Mouse (Mus musculus) lung, embryonic 16.5 days (tissue): ENCODE results near the gene Phldb2. TPM values are rescaled to one million over a fixed set of nuclear protein-coding genes. Genes with fewer than 3 reads are reported as not detected.
A peak's percentile ranks its signal among the peaks of the same experiment; 100 is the strongest.

Source experiments
- ATAC-seq: fragments of 200-750 bp; cut with Nextera tagmentation; 2 replicates; pipeline ENCODE4 v1.8.0; 2017; ENCODE audit warnings: low read depth, mild to moderate bottlenecking, moderate library complexity
- H3K27ac ChIP-seq: fragments of 300-500 bp; sonication (generic); 2 replicates; pipeline ENCODE4 v1.5.1; 2014; ENCODE audit warnings: mild to moderate bottlenecking, control low read depth, low read length
- H3K27me3 ChIP-seq: fragments of 300-500 bp; sonication (generic); 2 replicates; pipeline ENCODE4 v1.6.1; 2014; ENCODE audit warnings: low read depth, low read length, mixed read lengths; ENCODE audit not compliant: control insufficient read depth, insufficient read depth
- H3K36me3 ChIP-seq: fragments of 300-500 bp; sonication (generic); 2 replicates; pipeline ENCODE4 v1.6.1; 2014; ENCODE audit warnings: low read length; ENCODE audit not compliant: control insufficient read depth, insufficient read depth
- H3K4me1 ChIP-seq: fragments of 300-500 bp; sonication (generic); replicated peaks from 2 replicates; pipeline ENCODE4 v1.6.1; 2014; ENCODE audit warnings: low read length, mixed read lengths; ENCODE audit not compliant: control insufficient read depth, insufficient read depth
- H3K4me2 ChIP-seq: fragments of 300-500 bp; sonication (generic); 2 replicates; pipeline ENCODE4 v1.6.1; 2014; ENCODE audit warnings: low read depth, low read length, control low read depth
- H3K4me3 ChIP-seq: fragments of 300-500 bp; sonication (generic); 2 replicates; pipeline ENCODE4 v1.5.1; 2014; ENCODE audit warnings: mild to moderate bottlenecking, low read length, control low read depth
- H3K9ac ChIP-seq: fragments of 300-500 bp; sonication (generic); 2 replicates; pipeline ENCODE4 v1.6.1; 2014; ENCODE audit warnings: low read length, control low read depth
- H3K9me3 ChIP-seq: fragments of 300-500 bp; sonication (generic); 2 replicates; pipeline ENCODE4 v1.6.1; 2016; ENCODE audit warnings: low read length; ENCODE audit not compliant: control insufficient read depth
- WGBS: fragments of 180-500 bp; shearing (Covaris S2); extraction: QIAGEN DNeasy Blood & Tissue Kit; methylation state at CpG from one replicate; pipeline ENCODE4 v1.1.7; 2014; 5-methylcytosine and 5-hydroxymethylcytosine counted together
- polyA plus RNA-seq: library from polyadenylated mRNA; unstranded; fragments of >200 nt; fragmentation: Nextera tagmentation; extraction: Ambion mirVana; gene quantifications from 2 replicates; pipeline ENCODE4 v1.2.1, GENCODE M21; 2015

Phldb2 gene
- polyA plus RNA-seq, 1 experiment from 2014 or later: 59.4 TPM

DNA sequence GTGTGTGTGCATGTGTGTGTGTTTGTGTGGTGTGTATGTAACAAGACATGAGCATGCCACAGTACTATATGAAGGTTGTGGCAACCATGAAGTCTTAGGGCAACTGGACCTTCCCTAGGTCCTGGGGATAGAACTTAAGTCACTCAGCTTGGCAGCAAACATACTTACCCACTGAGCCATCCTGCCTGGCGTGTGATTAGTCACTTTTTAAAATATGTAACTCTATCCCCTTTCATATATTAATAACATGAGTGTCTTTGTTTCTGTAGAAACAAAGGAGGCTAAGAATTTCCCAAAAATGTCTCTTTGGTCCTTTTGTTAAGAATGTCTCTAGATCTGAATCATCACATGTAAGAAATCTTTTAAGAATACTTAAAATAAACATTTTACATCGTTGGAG, 16.0 kb downstream of the Phldb2 start:
- 36% methylated on average over 2 of the region's 2 CpGs for WGBS
- no peaks in the 10 kb centered on the region for H3K9me3 ChIP-seq
- no peaks in the 10 kb centered on the region for H3K27me3 ChIP-seq
- H3K4me2 ChIP-seq: no peak overlapping the region
- no peak overlapping the region for H3K27ac ChIP-seq
- no peaks in the 10 kb centered on the region for H3K4me1 ChIP-seq
- H3K4me3 ChIP-seq: no peak overlapping the region
- no peaks in the 10 kb centered on the region for H3K36me3 ChIP-seq
- ATAC-seq: no peak
- H3K9ac ChIP-seq: no peak overlapping the region

DNA sequence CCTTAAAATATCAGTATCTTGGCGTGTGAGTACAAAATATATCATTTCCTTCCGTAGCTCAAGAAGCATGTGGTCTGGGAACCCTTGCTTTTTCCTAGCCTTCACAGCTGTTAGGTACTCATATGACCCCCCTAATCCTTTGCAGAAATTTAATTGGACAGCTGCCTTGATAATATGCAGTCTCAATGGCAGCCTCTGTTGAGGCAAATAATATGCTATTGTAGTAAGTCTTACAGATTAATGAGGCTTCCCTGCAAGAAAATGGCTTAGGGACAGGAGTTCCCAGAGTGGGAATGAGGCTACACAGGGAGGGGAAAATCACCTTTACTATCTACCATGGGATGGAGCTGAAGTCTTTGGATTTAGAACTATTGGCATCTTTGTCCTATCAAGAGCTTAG, 16.9 kb downstream of the Phldb2 start:
- no peak overlapping the region for H3K9ac ChIP-seq
- H3K4me2 ChIP-seq: no peak overlapping the region
- H3K4me1 ChIP-seq: no peaks in the 10 kb centered on the region
- no peaks in the 10 kb centered on the region for H3K27me3 ChIP-seq
- H3K27ac ChIP-seq: no peak overlapping the region
- WGBS: 64% methylated on average over 2 of the region's 2 CpGs
- no peak for ATAC-seq
- no peak overlapping the region for H3K4me3 ChIP-seq
- H3K36me3 ChIP-seq: no peaks in the 10 kb centered on the region
- no peaks in the 10 kb centered on the region for H3K9me3 ChIP-seq

DNA sequence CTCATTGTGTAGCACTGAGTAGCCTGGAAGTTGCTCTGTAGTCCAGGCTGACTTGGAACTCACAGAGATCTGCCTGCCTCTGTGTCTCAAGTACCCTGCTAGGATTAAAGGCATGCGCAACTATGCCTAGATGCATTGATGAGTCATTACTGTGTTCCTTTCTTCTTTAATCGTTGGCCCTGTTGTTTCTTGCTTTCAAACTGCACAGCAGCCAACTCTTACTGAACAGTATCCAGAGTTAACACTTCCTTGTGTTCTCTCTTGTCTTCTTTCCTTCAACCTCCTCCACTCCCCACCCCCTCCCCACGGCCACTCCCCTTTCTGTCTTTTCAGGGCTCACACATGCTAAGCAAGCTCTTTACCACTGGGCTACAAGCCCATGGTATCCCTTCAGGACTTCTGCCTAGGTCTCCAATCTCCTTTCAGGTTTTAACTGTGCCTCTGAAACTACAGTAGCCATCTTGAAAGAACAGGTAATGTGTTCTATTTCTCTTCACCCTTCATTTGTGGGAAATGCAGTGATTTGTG, 17.4 kb downstream of the Phldb2 start:
- 68% methylated on average over 3 of the region's 3 CpGs for WGBS
- H3K27me3 ChIP-seq: no peaks in the 10 kb centered on the region
- no peak overlapping the region for H3K4me2 ChIP-seq
- no peak overlapping the region for H3K9ac ChIP-seq
- no peaks in the 10 kb centered on the region for H3K9me3 ChIP-seq
- H3K4me1 ChIP-seq: no peaks in the 10 kb centered on the region
- peak; percentile 38; the same call in 1 of the 2 replicates for ATAC-seq
- H3K4me3 ChIP-seq: no peak overlapping the region
- H3K36me3 ChIP-seq: no peaks in the 10 kb centered on the region
- no peak overlapping the region for H3K27ac ChIP-seq

DNA sequence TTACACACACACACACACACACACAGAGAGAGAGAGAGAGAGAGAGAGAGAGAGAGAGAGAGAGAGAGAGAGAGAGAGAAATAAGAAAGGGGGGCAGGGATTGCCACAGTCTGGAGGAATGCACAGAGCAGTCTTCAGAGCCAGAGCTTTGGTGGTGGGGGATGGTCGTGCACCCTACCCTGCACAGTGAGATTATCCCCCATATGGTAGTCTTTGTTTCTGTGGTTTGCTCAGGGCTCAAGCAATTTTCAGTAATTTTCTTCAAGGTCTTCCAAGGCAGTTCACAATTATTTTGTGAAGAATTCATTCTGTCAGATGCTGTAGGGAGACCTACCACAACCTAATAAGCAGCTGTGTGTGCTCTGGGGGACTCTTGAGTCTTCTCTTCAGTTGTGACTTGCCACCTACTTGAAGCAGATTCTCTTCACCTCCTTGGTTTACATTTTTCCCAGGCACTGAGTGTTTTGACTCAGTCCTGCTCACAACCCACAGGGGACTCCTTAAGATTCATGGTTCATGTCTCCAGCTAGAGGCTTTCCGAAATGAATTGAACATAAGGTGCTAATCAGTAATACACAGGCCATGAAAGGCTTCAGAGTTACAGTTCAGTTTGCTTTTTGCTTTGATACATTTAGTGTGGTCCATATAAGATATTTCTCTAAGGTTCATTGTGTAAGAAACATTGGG, 18.5 kb downstream of the Phldb2 start:
- ATAC-seq: peak; percentile 61; the same call in 1 of the 2 replicates
- H3K36me3 ChIP-seq: no peaks in the 10 kb centered on the region
- H3K4me2 ChIP-seq: no peak overlapping the region
- H3K9me3 ChIP-seq: no peaks in the 10 kb centered on the region
- peaks cover 4% of the 10 kb centered on the region; the same call in 1 of the 2 replicates for H3K4me1 ChIP-seq
- WGBS: 28% methylated on average over 2 of the region's 2 CpGs
- no peak overlapping the region for H3K27ac ChIP-seq
- H3K4me3 ChIP-seq: no peak overlapping the region
- H3K9ac ChIP-seq: no peak overlapping the region
- H3K27me3 ChIP-seq: no peaks in the 10 kb centered on the region

DNA sequence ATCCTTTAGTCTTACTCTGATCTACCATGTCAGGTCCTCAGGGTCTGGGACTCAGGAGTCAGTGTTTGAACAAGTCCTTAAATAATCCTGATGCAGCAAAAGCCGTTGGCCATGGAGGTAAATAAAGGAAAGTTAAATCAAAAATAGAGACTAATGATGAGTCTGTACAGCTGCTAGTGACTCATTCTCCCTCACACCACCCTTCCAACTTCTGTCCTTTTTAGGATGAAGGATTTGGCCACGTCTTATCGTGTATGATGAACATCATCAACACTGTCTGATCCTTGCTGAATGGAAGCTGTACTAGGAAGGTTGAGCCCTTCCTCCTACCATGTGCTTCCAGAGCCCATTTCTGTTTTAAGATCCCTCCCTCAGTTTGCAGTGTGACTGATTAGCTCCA, 23.1 kb downstream of the Phldb2 start:
- 54% methylated on average over 3 of the region's 3 CpGs for WGBS
- no peak for ATAC-seq
- Histone ChIP-seq H3K9me3 (no peaks in the 10 kb centered on the region), H3K9ac (no peak overlapping the region), H3K27me3 (no peaks in the 10 kb centered on the region), H3K36me3 (no peaks in the 10 kb centered on the region), H3K4me3 (no peak overlapping the region), H3K4me2 (no peak overlapping the region), H3K27ac (peak overlapping the region; percentile 24; the same call in 1 of the 2 replicates), H3K4me1 (peaks cover 24% of the 10 kb centered on the region)

DNA sequence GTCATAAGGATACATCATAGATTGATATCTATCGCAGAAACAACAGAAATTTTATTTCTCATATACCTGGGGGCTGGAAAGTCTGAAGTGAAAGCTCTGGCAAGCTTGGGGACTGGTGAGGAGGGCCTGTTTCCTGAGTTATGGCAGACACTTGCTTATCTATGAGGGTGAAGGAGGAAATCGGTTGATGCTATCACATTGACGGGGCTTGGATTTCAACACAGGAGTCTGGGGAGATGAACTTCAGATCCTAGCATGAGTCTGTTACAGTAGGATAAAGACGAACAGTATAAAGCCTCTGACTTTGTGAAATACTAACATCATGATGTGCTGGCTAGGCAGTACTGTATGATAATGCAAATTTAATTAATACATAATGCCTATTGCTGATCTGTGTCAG, 25.3 kb downstream of the Phldb2 start:
- no peaks in the 10 kb centered on the region for H3K36me3 ChIP-seq
- 21% methylated on average over 4 of the region's 4 CpGs for WGBS
- no peak; the same call in 1 of the 2 replicates for ATAC-seq
- H3K9ac ChIP-seq: no peak overlapping the region
- H3K4me2 ChIP-seq: no peak overlapping the region
- H3K4me3 ChIP-seq: no peak overlapping the region
- peak overlapping the region; percentile 56 for H3K27ac ChIP-seq
- no peaks in the 10 kb centered on the region for H3K27me3 ChIP-seq
- H3K9me3 ChIP-seq: no peaks in the 10 kb centered on the region
- peaks cover 39% of the 10 kb centered on the region for H3K4me1 ChIP-seq

DNA sequence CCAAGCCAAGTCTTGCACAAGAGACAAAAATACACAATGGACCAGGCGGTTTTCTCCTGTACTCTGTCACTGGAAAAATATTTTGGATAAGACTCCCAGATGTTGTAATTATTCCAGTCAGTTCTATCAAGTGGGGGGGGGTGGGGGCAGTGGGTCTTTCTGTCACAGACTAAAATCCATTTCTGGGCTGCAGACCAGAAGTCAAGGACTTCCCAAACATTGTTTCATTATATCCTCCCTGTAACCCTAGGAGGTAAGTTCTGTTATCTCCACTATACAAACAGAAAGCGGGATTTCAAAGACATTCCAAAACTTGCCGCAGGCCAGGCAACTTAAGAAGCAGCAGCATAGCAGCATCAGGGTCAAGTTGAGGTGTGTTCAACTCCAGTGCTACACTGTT, 25.8 kb downstream of the Phldb2 start:
- peak; percentile 84 for ATAC-seq
- peak overlapping the region; percentile 56 for H3K27ac ChIP-seq
- peaks cover 42% of the 10 kb centered on the region for H3K4me1 ChIP-seq
- no peaks in the 10 kb centered on the region for H3K36me3 ChIP-seq
- no peaks in the 10 kb centered on the region for H3K9me3 ChIP-seq
- no peak overlapping the region for H3K9ac ChIP-seq
- no peak overlapping the region for H3K4me2 ChIP-seq
- H3K4me3 ChIP-seq: no peak overlapping the region
- no peaks in the 10 kb centered on the region for H3K27me3 ChIP-seq
- 5% methylated on average over 3 of the region's 3 CpGs for WGBS

DNA sequence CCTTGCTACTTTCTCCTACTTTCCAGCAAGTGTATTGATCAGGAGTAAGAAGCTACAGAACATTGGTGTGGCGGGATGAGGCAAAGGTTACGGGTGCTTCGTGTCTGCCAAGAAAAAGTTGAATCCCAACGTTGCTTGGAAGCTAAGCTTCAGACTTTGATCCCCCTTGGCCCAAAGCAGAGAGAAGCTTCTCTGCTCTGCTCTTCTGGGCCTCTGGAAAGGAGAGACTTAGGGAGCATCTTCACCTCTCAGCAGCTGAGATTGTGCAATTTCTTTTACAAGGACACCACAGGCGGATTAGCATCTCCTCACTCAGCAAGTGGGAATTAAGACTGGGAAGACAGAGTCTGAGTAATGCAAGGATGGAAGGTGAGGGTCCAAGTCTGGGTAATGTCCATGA, 26.5 kb downstream of the Phldb2 start:
- no peaks in the 10 kb centered on the region for H3K36me3 ChIP-seq
- WGBS: 73% methylated on average over 5 of the region's 5 CpGs

DNA sequence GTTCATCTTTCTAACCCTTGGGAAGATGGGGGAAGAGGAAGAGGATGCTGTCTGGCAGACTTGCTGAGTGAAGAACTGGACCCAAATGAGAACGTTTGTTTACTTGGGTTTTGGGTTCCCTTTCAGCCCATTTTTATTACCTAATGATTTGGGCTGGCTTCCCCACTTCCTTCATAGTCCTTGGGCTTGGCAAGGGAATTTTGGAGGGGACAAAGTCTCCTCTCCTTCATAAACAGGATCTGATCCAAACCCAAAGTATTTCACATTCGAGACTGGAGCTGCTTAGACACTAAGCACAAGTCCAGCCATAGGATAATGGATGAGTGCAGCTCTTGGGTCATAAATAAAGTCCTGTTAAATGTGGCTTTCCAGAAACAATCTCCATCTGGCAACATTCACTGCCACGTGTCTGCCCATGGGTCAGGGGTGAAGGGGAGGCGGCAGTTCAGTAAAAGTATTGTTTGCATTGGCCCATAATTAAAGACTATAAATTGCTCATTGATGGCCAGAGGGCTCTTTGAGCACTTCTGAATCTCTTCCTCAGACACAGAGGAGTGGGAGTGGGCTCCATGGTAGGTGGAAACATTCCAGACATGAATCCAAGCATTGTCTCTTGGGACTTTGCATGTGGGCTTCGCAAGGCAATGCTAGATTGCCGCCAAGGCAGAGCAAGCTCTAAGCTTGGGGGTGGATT, 29.5 kb downstream of the Phldb2 start:
- peak; percentile 32; the same call in 1 of the 2 replicates for ATAC-seq
- Histone ChIP-seq H3K4me3 (no peak overlapping the region), H3K27ac (peak overlapping the region; percentile 60), H3K27me3 (no peaks in the 10 kb centered on the region), H3K4me1 (peaks cover 51% of the 10 kb centered on the region), H3K9me3 (no peaks in the 10 kb centered on the region), H3K4me2 (no peak overlapping the region), H3K36me3 (no peaks in the 10 kb centered on the region), H3K9ac (no peak overlapping the region)
- 47% methylated on average over 6 of the region's 6 CpGs for WGBS

More for the DNA sequence above, 26.5 kb downstream of the Phldb2 start:
- Histone ChIP-seq H3K27me3 (no peaks in the 10 kb centered on the region), H3K4me1 (peaks cover 47% of the 10 kb centered on the region), H3K27ac (peak overlapping the region; percentile 30), H3K4me2 (no peak overlapping the region), H3K9ac (no peak overlapping the region), H3K9me3 (no peaks in the 10 kb centered on the region), H3K4me3 (no peak overlapping the region)
- no peak for ATAC-seq
